Mouse (Mus musculus): Measurements from ENCODE around the gene Ramp3.
"Not testable (repeated sequence)": the region's sequence is repeated elsewhere in the genome, so short reads cannot be mapped to it uniquely, and the experiment has no call there.

Ramp3 gene

GRCm38 (mm10) chr11:6658271-6658670 lies at the start of gene Ramp3:
Ramp3 (plus strand) TSS chr11:6658521.
- DNase-seq (ENCODE audit: low spot score): no peak

- DNase-seq (ENCODE audit: low spot score): no peak
These were observed 42.8 kb upstream of the Ramp3 start for GRCm38 (mm10) chr11:6615250-6616205.

DNA sequence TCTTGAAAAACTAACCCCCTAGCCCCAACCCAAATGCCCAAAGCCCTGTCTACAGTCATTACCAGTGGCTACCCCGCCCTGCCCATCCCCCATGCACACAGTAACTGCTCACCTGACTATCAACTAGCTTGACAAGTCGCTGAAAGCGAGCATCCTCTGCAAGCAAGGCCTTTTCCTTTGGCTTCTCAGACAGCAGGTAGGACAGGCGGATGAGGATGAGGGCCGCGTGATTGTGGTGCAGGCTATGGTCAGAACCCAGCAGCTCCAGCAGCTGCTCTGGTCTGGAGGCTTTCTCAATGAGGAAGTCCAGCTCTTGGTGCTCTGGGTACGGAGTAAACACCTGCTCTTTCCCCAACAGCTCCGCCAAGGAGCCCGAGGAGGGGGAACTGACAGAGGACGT lies 34.6 kb upstream of the Ramp3 start:
- no peak for DNase-seq (ENCODE audit: low spot score)

DNA sequence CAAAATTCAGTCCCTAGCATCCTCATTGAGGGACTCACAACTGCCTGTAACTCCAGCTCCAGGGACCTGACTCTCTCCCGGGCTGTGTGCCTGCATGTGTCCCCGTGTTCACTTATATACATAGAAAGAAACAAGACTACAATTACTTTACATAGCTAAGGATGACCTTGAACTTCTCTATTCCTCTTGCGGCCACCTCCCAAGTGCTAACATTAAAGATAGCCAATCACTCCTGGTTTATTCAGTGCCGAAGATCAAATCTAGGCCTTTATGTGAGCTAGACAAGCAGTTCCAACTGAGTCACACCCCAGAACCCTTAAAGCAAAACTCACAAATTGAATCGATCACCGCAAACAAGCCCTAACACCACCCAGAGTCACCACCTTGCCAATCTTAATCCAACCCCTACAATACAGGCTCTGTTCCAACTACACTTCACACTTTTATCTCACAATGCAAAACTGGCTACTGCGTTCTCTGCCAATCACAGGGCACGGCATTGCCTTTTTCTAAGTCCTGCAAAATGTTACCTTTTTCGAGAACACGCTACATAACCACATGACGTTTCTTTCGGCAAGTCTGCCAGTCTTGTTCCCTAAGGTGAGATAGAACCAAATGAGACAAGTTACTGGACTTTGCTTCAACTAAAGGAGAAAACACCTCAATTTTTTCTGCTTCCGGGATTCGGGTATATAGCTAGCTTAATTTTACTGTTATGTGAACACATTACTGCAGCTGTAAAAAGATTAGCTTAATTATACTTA lies 33.5 kb upstream of the Ramp3 start:
- no peak for DNase-seq (ENCODE audit: low spot score)

DNA sequence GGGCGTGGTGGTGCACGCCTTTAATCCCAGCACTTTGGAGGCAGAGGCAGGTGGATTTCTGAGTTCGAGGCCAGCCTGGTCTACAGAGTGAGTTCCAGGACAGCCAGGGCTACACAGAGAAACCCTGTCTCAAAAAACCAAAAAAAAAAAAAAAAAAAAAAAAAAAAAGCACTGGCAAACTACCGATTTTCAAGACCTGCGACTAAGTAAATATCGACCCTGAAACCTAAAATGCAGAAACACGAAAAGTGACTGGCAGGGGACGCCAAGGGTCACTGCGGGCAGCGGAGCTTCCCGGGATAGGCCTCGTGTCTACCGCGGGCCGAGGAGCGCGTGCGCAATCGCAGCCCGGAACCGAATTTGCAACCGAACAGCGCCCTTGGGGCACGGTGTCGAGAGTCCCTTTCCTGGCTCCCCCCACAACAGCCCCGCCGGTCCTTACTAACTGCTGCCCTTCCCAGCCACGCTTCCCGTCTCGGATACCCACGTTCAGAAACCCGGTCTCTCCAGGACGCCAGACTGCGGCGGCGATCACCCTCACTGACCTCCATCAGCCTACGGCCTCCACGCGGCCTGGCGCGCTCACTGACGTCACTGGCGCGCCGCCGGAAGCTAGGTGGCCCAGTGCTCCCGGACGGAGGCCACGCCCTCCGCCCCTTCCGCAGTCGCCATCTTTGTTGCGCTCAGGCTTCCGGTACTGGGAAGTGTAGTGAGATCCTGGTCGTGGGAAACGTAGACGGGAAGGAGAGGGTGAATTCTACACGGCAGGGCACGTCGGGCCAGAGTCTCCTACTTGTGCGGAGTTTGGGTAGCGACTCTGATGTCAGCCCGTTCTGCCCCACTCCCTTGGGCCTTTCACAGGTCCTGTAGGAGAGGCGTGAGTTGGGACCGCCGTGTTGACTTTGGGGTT lies 32.6 kb upstream of the Ramp3 start, which contains the start of gene Tbrg4:
Tbrg4 (minus strand) TSS at position 590 of the 910 bp plus-strand sequence.
- peak; percentile 88 for DNase-seq (ENCODE audit: low spot score)

DNA sequence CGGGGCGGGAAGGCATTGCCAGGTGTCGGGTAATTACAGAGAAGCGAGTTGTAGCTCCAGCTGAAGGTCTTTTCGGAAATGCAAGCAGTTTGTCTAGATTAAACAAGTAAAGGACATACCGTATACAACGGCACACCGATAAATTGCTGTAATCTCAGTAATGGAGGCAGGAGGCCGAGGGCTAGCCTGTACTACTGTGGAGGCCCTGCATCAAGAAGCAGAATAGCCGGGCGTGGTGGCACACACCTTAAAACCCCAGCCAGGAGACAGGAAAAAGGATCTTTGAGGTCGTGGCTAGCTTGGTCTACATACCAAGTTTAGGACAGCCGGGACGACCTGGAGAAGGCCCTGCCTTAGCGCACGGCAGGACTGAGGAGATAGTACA lies 31.9 kb upstream of the Ramp3 start:
- no peak for DNase-seq (ENCODE audit: low spot score)

DNA sequence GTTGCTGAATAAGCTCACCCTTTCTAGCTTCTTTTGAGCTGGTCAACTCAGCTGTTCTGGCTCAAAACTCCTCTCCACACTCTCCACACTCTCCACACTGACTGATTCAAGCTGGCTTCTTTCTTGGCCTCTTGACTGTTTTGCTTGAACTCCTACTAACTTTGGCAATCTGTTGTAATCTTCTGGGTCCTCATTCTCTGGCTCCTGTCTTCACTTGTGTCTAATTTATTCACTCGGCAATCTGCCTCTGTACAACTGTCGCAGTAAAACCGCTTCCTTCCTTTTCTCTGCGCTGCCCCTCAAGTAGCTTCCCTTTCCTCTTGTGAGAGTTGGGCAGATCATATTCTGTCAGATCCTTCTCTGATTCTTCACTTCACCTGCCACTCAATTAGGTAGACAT lies 30.6 kb upstream of the Ramp3 start:
- no peak for DNase-seq (ENCODE audit: low spot score)

DNA sequence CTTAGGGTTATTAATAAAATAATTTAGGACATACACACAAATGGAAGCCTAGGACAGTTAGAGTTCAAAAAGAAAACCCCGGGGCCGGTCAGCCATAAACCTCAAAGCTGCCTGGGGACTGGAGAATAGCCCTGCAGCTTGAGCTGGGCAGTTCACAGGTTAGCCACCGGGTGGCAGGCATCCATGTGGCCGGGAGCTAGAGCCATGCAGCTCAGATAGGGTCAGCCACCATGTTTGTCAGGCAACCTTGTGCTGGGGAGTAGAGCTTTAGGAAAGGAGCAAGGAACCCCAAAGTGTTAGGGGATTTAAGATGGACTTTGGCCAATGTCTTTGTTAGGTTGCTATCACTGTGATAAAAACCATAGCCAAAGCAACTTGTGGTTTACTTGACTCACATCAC lies 29.8 kb upstream of the Ramp3 start:
- DNase-seq (ENCODE audit: low spot score): peak; percentile 39

- DNase-seq (ENCODE audit: low spot score): no peak
These were observed 28.7 kb upstream of the Ramp3 start for GRCm38 (mm10) chr11:6629655-6630054.

- no peak for DNase-seq (ENCODE audit: low spot score)
These were observed 22.2 kb upstream of the Ramp3 start for GRCm38 (mm10) chr11:6636150-6636549.

GRCm38 (mm10) chr11:6638537-6638936 lies 19.8 kb upstream of the Ramp3 start, which contains the start of gene Wap:
Wap (minus strand) TSS chr11:6638637.
- no peak for DNase-seq (ENCODE audit: low spot score)

GRCm38 (mm10) chr11:6639072-6639471 lies 19.2 kb upstream of the Ramp3 start:
- no peak for DNase-seq (ENCODE audit: low spot score)

- DNase-seq (ENCODE audit: low spot score): no peak
These were observed 13.8 kb upstream of the Ramp3 start for GRCm38 (mm10) chr11:6644566-6644965.

DNA sequence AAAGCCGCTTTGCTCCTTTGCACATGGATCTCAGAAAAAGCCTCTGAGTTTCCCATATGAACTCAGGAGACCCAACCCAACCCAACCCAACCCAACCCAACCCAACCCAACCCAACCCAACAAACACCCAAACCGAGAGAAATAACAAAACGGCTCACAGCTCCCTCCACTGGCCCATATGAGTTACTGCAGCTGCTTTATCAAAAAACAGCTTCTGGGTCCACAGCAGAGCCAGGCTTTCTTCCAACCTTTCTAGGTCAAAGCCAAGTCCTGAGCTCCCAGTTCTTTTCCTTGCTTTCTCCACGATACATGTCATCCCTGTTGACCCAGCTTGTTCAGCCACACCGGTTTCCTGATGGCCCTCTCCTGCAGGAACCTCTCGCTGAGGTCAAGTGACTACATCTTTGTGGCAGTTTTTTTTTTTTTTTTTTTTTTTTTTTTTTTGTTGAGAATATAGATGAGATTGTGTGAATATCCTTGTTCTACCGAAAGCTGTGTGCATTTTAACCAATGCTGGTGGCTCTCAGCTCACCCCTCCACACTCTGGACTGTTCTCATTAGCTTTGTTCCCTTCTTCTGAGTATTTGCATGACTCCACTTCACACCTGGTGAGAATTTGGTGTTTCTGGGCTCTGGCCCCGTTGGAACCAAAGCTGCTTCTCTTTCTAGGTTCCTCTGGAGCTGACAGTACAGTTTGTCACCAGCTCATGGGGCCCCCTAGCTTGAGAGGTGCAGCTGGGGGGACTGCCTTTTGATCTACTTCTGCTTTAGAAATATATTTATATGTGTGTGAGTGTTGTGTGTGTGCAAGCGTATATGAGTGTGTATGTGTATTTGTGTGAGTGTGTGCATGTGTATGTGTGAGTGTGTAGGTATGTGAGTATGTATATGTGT lies 10.2 kb upstream of the Ramp3 start:
- no peak for DNase-seq (ENCODE audit: low spot score)

DNA sequence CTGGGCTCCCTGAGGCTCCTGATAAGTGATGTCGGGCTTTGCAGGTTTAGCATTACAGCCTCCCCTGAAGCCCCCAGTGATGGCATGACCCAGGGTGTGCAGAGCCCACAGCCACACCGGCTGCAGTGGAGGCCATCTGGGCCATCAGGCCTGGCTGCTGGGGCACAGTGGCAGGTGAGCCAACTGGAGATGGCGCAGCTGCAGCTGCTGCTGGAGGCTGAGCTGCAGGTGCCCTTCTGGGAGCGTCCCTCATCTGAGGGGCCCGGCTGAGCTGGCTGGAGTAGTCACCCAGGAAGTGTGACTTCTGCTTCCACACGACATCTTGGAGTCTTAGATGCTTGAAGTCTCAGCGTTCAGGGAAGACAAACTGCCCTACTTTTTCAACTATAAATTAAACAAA lies 7.8 kb upstream of the Ramp3 start:
- DNase-seq (ENCODE audit: low spot score): no peak

DNA sequence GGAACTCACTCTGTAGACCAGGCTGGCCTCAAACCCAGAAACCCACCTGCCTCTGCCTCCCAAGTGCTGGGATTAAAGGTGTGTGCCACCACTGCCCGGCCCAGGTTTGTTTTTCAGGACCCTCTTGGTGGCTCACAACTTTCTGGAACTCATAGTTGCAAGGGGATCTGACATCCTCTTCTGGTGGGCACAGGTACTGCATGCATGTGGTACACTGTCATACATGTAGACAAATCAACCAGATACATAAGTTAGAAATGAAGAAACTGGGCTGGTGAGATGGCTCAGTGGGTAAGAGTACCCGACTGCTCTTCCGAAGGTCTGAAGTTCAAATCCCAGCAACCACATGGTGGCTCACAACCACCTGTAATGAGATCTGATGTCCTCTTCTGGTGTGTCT lies 5.3 kb upstream of the Ramp3 start:
- DNase-seq (ENCODE audit: low spot score): not testable (repeated sequence)

- peak; percentile 84 for DNase-seq (ENCODE audit: low spot score)
These were observed 3.4 kb upstream of the Ramp3 start for GRCm38 (mm10) chr11:6654903-6655302.

GRCm38 (mm10) chr11:6661206-6661605 lies 2.9 kb downstream of the Ramp3 start:
- no peak for DNase-seq (ENCODE audit: low spot score)

DNA sequence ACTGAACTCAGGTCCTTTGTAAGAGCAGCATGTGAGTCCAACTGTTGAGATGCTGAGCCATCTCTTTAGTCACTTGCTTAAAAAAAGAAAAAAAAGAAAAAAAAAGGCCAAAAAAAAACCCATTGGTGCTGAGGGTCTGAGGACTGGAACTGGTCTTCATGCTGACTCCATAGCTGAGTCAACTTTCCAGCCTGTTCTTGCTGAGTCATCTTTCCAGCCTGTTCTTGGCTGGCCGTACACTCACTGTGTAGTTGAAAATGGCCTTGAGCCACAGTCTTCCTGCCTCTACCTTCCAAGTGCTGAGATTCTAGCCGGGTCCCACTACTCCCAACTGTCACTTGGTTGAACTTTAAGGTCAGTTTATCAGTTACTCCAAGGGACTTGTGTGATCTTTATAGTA lies 8.3 kb downstream of the Ramp3 start:
- DNase-seq (ENCODE audit: low spot score): no peak

DNA sequence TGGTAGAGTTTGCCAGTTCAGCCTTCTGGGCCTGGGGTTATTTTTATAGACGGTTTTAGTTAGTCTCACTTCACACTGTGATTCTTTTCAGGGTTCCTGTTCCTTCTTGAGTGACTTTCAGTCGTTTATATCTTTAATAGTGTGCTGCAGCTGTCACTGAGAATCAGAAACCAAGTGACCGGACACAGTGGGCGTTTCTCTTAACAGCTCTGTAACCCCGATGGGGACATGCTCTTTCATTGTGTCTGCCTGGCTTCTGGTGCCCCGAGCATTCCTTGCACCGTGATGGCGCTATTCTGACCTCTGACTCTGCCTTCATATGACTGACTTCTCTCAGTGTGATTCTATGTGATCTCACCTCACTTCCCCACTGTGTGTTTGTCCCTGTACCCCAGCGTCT lies 10.7 kb downstream of the Ramp3 start:
- DNase-seq (ENCODE audit: low spot score): no peak

DNA sequence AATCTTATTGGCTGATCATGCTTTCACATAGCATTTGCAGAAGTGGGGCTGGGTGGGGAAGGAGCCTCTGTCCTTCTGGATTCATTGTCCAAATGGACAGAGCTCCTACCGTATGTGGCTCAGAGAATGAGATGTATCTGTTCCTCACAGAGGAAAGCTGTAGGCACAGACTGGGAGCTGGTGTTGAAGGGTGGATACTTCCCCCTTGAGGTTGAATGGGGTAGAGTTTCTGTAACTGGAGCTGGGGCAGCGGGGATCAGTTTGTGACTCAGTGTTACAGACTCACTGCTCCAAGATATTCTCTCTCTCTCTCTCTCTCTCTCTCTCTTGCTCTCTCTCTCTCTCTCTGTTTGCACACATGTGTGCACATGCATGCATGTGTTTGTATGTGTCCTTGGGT lies 11.7 kb downstream of the Ramp3 start:
- no peak for DNase-seq (ENCODE audit: low spot score)

Data from urinary bladder, postnatal 25 days (tissue).